Mouse (Mus musculus) lung, adult 2 months (tissue): ENCODE measurements at regions not wholly inside any gene's neighbourhood (a gene's known extent, or its start where the extent isn't known, plus 50 kb on each side); places are given as distances from the start of the nearest gene placed in this dataset.

ENCODE experiments used
- DNase-seq: peaks from one replicate; pipeline ENCODE4 v3.0.0; 2022
- H3K4me1 ChIP-seq: fragments of 200-500 bp; 2 replicates; pipeline ENCODE4 v1.6.1; 2011; ENCODE audit warnings: low read length; ENCODE audit not compliant: control insufficient read depth, insufficient read depth
- H3K4me3 ChIP-seq: fragments of 200-500 bp; replicated peaks from 2 replicates; pipeline ENCODE3; 2011; ENCODE audit warnings: low read depth, mild to moderate bottlenecking, control low read depth, low read length; ENCODE audit errors: extremely low read depth
- CTCF ChIP-seq: fragments of 200-500 bp; IDR thresholded peaks from 2 replicates; pipeline ENCODE4 v1.5.1; 2011; ENCODE audit warnings: mild to moderate bottlenecking, low read length, control low read depth; ENCODE audit not compliant: insufficient read depth
- POLR2A ChIP-seq: fragments of 200-500 bp; IDR thresholded peaks from 2 replicates; pipeline ENCODE4 v1.6.1; 2011; ENCODE audit warnings: low read depth, mild to moderate bottlenecking, control low read depth, low read length, borderline replicate concordance; ENCODE audit errors: extremely low read depth
- WGBS: fragments of 180-500 bp; shearing (Covaris S2); methylation state at CpG from one replicate; pipeline ENCODE4 v1.1.7; 2018; 5-methylcytosine and 5-hydroxymethylcytosine counted together

GRCm38 (mm10) chr3:149223776-149224175 lies 233.4 kb upstream of the Adgrl2 start:
- DNase-seq = no peak
- H3K4me1 ChIP-seq = peaks cover 13% of the 10 kb centered on the region
- WGBS = 78% methylated on average over 5 of the region's 5 CpGs
- no peak overlapping the region for H3K4me3 ChIP-seq
- no peak for TF ChIP-seq POLR2A
- TF ChIP-seq CTCF = no peak

- Histone ChIP-seq H3K4me3 (no peak overlapping the region), H3K4me1 (peaks cover 16% of the 10 kb centered on the region)
- WGBS = 48% methylated on average over 4 of the region's 4 CpGs
- TF ChIP-seq CTCF = no peak
- TF ChIP-seq POLR2A = no peak
- no peak for DNase-seq
Observed at GRCm38 (mm10) chr3:149220958-149221357, 230.6 kb upstream of the Adgrl2 start.

- WGBS = 61% methylated on average over 8 of the region's 8 CpGs
- TF ChIP-seq POLR2A = no peak
- no peak for TF ChIP-seq CTCF
- H3K4me3 ChIP-seq = no peak overlapping the region
- DNase-seq = no peak
- peaks cover 19% of the 10 kb centered on the region for H3K4me1 ChIP-seq
Observed at GRCm38 (mm10) chr3:149220304-149220951, 230.1 kb upstream of the Adgrl2 start.

GRCm38 (mm10) chr3:149219381-149220303 lies 229.3 kb upstream of the Adgrl2 start:
- TF ChIP-seq POLR2A (no peak), CTCF (no peak)
- Histone ChIP-seq H3K4me1 (peaks cover 21% of the 10 kb centered on the region), H3K4me3 (no peak overlapping the region)
- no peak for DNase-seq
- WGBS = 39% methylated on average over 14 of the region's 14 CpGs

DNA sequence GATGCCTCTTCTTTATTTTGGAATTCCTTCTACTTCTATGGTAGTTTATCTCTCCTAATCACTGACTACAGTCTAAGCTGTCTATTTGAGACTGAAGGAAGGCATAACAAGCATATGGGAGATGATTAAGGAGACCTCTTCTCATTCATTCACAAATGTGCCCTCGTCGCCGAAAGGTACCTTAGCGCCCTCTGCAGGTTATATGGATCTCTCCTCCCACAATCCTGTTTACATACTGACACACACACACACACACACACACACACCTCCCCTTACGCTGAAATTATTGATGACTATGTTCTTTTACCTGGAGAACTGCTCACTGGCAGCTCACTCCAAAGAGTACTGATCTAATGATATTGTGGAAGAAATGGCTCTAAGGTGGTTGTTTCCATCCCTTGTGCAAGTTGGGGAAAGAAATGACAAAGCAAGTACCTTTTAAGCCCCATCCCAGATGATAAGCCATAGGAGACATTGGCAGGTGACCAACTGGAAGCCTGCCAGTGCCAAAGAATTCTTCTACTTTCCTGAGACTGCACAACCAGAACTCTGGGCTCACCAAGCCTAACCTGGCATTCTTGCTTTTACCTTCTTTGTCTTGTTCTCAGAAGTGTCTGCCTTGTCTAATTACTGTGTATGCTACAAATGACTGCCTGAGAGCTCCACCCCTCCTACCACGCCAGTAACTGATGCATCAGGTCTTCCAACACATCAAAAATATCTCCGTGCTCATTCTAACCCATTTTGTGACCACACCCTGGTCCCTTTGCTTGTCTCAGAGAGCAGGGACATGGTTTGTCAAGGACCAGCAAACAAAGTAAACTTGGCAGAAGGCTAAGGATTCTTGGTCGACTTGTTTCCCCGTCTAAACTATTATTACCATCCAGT lies 227.8 kb upstream of the Adgrl2 start:
- WGBS = 65% methylated on average over 9 of the region's 9 CpGs
- TF ChIP-seq CTCF (no peak), POLR2A (no peak)
- Histone ChIP-seq H3K4me1 (peaks cover 21% of the 10 kb centered on the region), H3K4me3 (no peak overlapping the region)
- DNase-seq = no peak

- WGBS = 70% methylated on average over 11 of the region's 11 CpGs
- Histone ChIP-seq H3K4me3 (no peak overlapping the region), H3K4me1 (peaks cover 21% of the 10 kb centered on the region)
- TF ChIP-seq CTCF (no peak), POLR2A (no peak)
- DNase-seq = no peak
Observed at GRCm38 (mm10) chr3:149216759-149217400, 226.5 kb upstream of the Adgrl2 start.

- 69% methylated on average over 2 of the region's 2 CpGs for WGBS
- no peak for DNase-seq
- Histone ChIP-seq H3K4me3 (no peak overlapping the region), H3K4me1 (peaks cover 16% of the 10 kb centered on the region)
- TF ChIP-seq CTCF (no peak), POLR2A (no peak)
Observed at GRCm38 (mm10) chr3:149215691-149216090, 225.3 kb upstream of the Adgrl2 start.

DNA sequence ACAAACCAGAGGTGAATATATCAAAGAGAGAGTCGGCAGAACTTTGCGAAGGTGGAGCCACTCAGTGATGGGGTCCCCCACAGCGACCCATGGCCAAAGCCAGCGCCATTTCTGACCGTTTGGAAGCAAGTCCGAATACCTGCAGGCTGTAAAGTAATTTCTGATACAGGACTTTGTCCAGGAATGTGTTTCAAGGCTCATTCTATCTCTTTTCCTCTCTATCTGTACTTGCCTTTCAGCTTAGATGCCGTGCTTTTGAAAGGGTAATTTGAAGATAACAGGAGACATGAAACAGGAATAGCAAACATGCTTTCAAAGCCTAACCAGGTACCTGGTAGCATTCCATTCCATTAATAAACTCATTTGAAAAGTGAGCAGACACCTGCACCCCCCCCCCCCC lies 221.6 kb upstream of the Adgrl2 start:
- DNase-seq = no peak
- Histone ChIP-seq H3K4me1 (peaks cover 5% of the 10 kb centered on the region), H3K4me3 (no peak overlapping the region)
- TF ChIP-seq POLR2A (no peak), CTCF (no peak)
- 85% methylated on average over 7 of the region's 7 CpGs for WGBS

DNA sequence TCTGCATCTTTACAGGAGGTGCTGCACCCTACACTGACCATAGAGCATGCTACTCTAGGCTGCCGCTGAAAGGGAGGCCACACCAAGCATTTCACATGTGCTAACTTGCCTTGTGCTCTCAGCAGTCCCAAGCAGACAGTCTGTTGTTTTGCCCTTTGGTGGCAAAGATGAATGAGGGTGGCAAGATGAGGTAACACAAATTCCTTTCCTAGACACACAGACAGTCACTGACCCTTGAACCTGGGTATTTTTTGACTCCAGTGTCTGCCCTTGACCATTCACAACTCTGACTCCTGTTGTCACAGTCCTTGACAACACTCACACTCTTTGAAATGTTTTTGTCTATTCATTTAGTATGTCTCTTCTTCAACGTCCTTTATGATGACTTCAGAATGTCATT lies 218.9 kb upstream of the Adgrl2 start:
- DNase-seq = no peak
- H3K4me1 ChIP-seq = no peaks in the 10 kb centered on the region
- H3K4me3 ChIP-seq = no peak overlapping the region
- 85% methylated on average over 2 of the region's 2 CpGs for whole genome bisulfite sequencing
- TF ChIP-seq POLR2A (no peak), CTCF (no peak)
